Mouse (Mus musculus): ENCODE results near the gene Pnma1. TPM values are rescaled to one million over a fixed set of nuclear protein-coding genes. Genes with fewer than 3 reads are reported as not detected.

Gene Pnma1
- polyA plus RNA-seq, 1 experiment, result 0.40 TPM

- Histone ChIP-seq H3K4me3 (ENCODE audit: extremely low read depth, insufficient read depth, insufficient read length) (no peak overlapping the region), H3K36me3 (ENCODE audit: control insufficient read depth, insufficient read depth, low read length) (no peaks in the 10 kb centered on the region), H3K4me1 (ENCODE audit: control insufficient read depth, insufficient read depth, insufficient read length) (no peaks in the 10 kb centered on the region; the same call in 1 of the 2 replicates), H3K27ac (ENCODE audit: insufficient read depth, low read length) (no peak overlapping the region), H3K27me3 (ENCODE audit: control insufficient read depth, insufficient read depth, low read length) (no peaks in the 10 kb centered on the region)
- no peak for TF ChIP-seq POLR2A (IDR thresholded peaks at IDR 0.05; ENCODE audit: low read depth, low read length)
- TF ChIP-seq CTCF (IDR thresholded peaks at IDR 0.05; ENCODE audit: extremely low read depth, insufficient read depth, insufficient read length, insufficient replicate concordance), result no peak
- no peak for DNase-seq (ENCODE audit: low read depth in 1 of 2, low spot score in 2 of 2)
- WGBS, result 80% methylated on average over 8 of the region's 8 CpGs
Observed at GRCm38 (mm10) chr12:84129931-84130330, 18.4 kb downstream of the Pnma1 start.

- H3K36me3 ChIP-seq (ENCODE audit: control insufficient read depth, insufficient read depth, low read length), result no peaks in the 10 kb centered on the region
- 92% methylated on average over 6 of the region's 6 CpGs for WGBS
Observed at GRCm38 (mm10) chr12:84128576-84128975, 19.7 kb downstream of the Pnma1 start.

GRCm38 (mm10) chr12:84126899-84127298 is 21.4 kb downstream of the Pnma1 start:
- Histone ChIP-seq H3K27me3 (ENCODE audit: control insufficient read depth, insufficient read depth, low read length) (no peaks in the 10 kb centered on the region), H3K27ac (ENCODE audit: insufficient read depth, low read length) (no peak overlapping the region), H3K4me1 (ENCODE audit: control insufficient read depth, insufficient read depth, insufficient read length) (no peaks in the 10 kb centered on the region; the same call in 1 of the 2 replicates), H3K4me3 (ENCODE audit: extremely low read depth, insufficient read depth, insufficient read length) (no peak overlapping the region), H3K36me3 (ENCODE audit: control insufficient read depth, insufficient read depth, low read length) (no peaks in the 10 kb centered on the region)
- WGBS, result 86% methylated on average over 2 of the region's 2 CpGs
- DNase-seq (ENCODE audit: low read depth in 1 of 2, low spot score in 2 of 2), result no peak
- TF ChIP-seq POLR2A (IDR thresholded peaks at IDR 0.05; ENCODE audit: low read depth, low read length) (no peak), CTCF (IDR thresholded peaks at IDR 0.05; ENCODE audit: extremely low read depth, insufficient read depth, insufficient read length, insufficient replicate concordance) (no peak)

More at GRCm38 (mm10) chr12:84128576-84128975, 19.7 kb downstream of the Pnma1 start:
- no peak for DNase-seq (ENCODE audit: low read depth in 1 of 2, low spot score in 2 of 2)
- Histone ChIP-seq H3K27me3 (ENCODE audit: control insufficient read depth, insufficient read depth, low read length) (no peaks in the 10 kb centered on the region), H3K4me3 (ENCODE audit: extremely low read depth, insufficient read depth, insufficient read length) (no peak overlapping the region), H3K4me1 (ENCODE audit: control insufficient read depth, insufficient read depth, insufficient read length) (no peaks in the 10 kb centered on the region; the same call in 1 of the 2 replicates), H3K27ac (ENCODE audit: insufficient read depth, low read length) (no peak overlapping the region)
- TF ChIP-seq POLR2A (IDR thresholded peaks at IDR 0.05; ENCODE audit: low read depth, low read length) (no peak), CTCF (IDR thresholded peaks at IDR 0.05; ENCODE audit: extremely low read depth, insufficient read depth, insufficient read length, insufficient replicate concordance) (no peak)

DNA sequence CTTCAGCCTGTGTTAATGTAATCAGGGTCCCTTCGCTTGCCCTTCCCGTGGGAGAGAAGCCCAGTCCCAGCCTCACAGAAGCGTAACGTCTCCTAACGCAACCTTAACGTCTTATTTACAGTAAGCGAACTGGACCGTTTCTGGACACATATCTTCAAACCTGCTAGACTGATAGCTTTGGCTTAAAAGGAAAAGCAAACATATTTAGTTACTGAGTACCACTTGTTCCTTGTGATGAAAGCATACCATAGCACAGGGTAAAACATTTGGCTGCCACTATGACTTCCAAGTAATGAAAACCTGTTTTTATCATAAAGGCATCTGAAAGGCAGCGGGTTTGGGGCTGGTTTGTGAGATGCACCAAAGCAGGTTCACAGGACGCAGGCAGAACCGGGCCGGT is 22.4 kb downstream of the Pnma1 start:
- DNase-seq (ENCODE audit: low read depth in 1 of 2, low spot score in 2 of 2), result no peak
- 92% methylated on average over 12 of the region's 12 CpGs for WGBS

GRCm38 (mm10) chr12:84119584-84119983 is 28.7 kb downstream of the Pnma1 start:
- Histone ChIP-seq H3K4me1 (ENCODE audit: control insufficient read depth, insufficient read depth, insufficient read length) (peaks cover under 1% of the 10 kb centered on the region; the same call in 1 of the 2 replicates), H3K27ac (ENCODE audit: insufficient read depth, low read length) (no peak overlapping the region), H3K36me3 (ENCODE audit: control insufficient read depth, insufficient read depth, low read length) (no peaks in the 10 kb centered on the region), H3K4me3 (ENCODE audit: extremely low read depth, insufficient read depth, insufficient read length) (no peak overlapping the region), H3K27me3 (ENCODE audit: control insufficient read depth, insufficient read depth, low read length) (no peaks in the 10 kb centered on the region)
- TF ChIP-seq POLR2A (IDR thresholded peaks at IDR 0.05; ENCODE audit: low read depth, low read length) (no peak), CTCF (IDR thresholded peaks at IDR 0.05; ENCODE audit: extremely low read depth, insufficient read depth, insufficient read length, insufficient replicate concordance) (no peak)
- WGBS, result 86% methylated on average over 5 of the region's 5 CpGs
- no peak for DNase-seq (ENCODE audit: low read depth in 1 of 2, low spot score in 2 of 2)

More for the DNA sequence above, 22.4 kb downstream of the Pnma1 start:
- Histone ChIP-seq H3K27me3 (ENCODE audit: control insufficient read depth, insufficient read depth, low read length) (no peaks in the 10 kb centered on the region), H3K27ac (ENCODE audit: insufficient read depth, low read length) (no peak overlapping the region), H3K4me1 (ENCODE audit: control insufficient read depth, insufficient read depth, insufficient read length) (no peaks in the 10 kb centered on the region; the same call in 1 of the 2 replicates), H3K4me3 (ENCODE audit: extremely low read depth, insufficient read depth, insufficient read length) (no peak overlapping the region), H3K36me3 (ENCODE audit: control insufficient read depth, insufficient read depth, low read length) (no peaks in the 10 kb centered on the region)
- TF ChIP-seq CTCF (IDR thresholded peaks at IDR 0.05; ENCODE audit: extremely low read depth, insufficient read depth, insufficient read length, insufficient replicate concordance) (no peak), POLR2A (IDR thresholded peaks at IDR 0.05; ENCODE audit: low read depth, low read length) (no peak)

DNA sequence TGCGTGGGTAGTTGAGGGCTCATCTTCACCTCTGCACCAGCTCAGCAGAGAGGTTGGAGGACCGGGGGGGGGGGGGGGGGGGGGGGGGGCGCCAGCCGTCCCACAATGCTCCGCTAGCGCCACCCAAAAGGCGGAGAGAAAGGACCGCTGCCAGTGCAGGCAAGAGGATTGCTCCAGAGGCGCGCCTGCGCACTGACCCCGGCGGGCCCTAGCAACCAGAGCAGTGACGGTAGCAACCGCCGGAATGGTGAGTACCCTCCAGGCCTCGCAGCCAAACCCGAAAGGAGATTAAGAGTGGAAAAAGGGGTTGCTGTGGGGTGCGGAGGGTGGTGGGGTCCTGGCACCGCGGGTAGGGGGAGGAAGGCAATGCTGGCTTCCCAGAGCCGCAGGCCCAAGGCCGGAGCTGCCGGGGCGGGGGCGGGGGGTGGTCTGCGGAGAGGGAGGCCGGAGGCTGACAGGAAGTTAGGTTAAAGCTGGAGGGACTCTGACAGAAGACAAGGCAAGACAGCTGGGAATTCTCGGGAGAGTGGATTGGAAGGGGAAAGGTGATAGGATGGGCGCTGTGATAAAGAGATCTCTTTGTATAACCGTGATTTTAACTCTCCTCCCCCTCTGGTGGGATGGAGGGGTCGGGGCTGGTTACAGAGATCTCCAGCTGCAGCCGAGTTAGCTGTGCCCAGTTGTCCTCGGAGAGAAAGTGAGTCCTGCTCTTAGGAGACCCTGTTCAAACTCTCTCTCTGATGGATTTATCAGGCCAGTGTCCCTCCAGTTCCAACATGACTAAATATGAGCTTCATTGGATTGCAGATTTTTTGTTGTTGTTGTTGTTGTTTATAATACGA is 33.9 kb downstream of the Pnma1 start, which contains the start of gene Dnal1:
Gene Dnal1, plus strand, starts transcription at position 214 of the 842 bp plus-strand sequence.
- Histone ChIP-seq H3K36me3 (ENCODE audit: control insufficient read depth, insufficient read depth, low read length) (no peaks in the 10 kb centered on the region), H3K4me1 (ENCODE audit: control insufficient read depth, insufficient read depth, insufficient read length) (peaks cover 3% of the 10 kb centered on the region; the same call in 1 of the 2 replicates), H3K27me3 (ENCODE audit: control insufficient read depth, insufficient read depth, low read length) (no peaks in the 10 kb centered on the region), H3K27ac (ENCODE audit: insufficient read depth, low read length) (no peak within 1 kb of the TSS), H3K4me3 (ENCODE audit: extremely low read depth, insufficient read depth, insufficient read length) (peak within 1 kb of the TSS; percentile 68)
- TF ChIP-seq CTCF (IDR thresholded peaks at IDR 0.05; ENCODE audit: extremely low read depth, insufficient read depth, insufficient read length, insufficient replicate concordance), result no peak
- no peak for TF ChIP-seq POLR2A (IDR thresholded peaks at IDR 0.05; ENCODE audit: low read depth, low read length)
- 5% methylated on average over 35 of the region's 35 CpGs for WGBS
- DNase-seq (ENCODE audit: low read depth in 1 of 2, low spot score in 2 of 2), result peak; percentile 49 to 69
